Mouse (Mus musculus) heart, embryonic 15.5 days (tissue): Measurements from ENCODE around the gene Ikbke. TPM values are rescaled to one million over a fixed set of nuclear protein-coding genes. Genes with fewer than 3 reads are reported as not detected.
A peak's percentile ranks its signal among the peaks of the same experiment; 100 is the strongest.
"Not testable (repeated sequence)": the region's sequence is repeated elsewhere in the genome, so short reads cannot be mapped to it uniquely, and the experiment has no call there.

Source experiments
- ATAC-seq: fragments of 200-750 bp; cut with Nextera tagmentation; replicated peaks from 2 replicates; pipeline ENCODE4 v1.8.0; 2017; ENCODE audit warnings: low read depth, moderate TSS enrichment; ENCODE audit not compliant: insufficient number of reproducible peaks, insufficient read depth, low FRiP score
- H3K27ac ChIP-seq: fragments of 300-500 bp; sonication (generic); 2 replicates; pipeline ENCODE4 v1.5.1; 2015; ENCODE audit warnings: mild to moderate bottlenecking, inconsistent platforms
- H3K27me3 ChIP-seq: fragments of 300-500 bp; sonication (generic); 2 replicates; pipeline ENCODE4 v1.6.1; 2015; ENCODE audit warnings: inconsistent platforms
- H3K36me3 ChIP-seq: fragments of 300-500 bp; sonication (generic); 2 replicates; pipeline ENCODE4 v1.6.1; 2015; ENCODE audit warnings: mild to moderate bottlenecking, inconsistent platforms
- H3K4me1 ChIP-seq: fragments of 300-500 bp; sonication (generic); replicated peaks from 2 replicates; pipeline ENCODE4 v1.6.1; 2015; ENCODE audit warnings: inconsistent platforms
- H3K4me2 ChIP-seq: fragments of 300-500 bp; sonication (generic); 2 replicates; pipeline ENCODE4 v1.6.1; 2015; ENCODE audit warnings: inconsistent platforms, mild to moderate bottlenecking, moderate library complexity
- H3K4me3 ChIP-seq: fragments of 300-500 bp; sonication (generic); 2 replicates; pipeline ENCODE4 v1.5.1; 2015; ENCODE audit warnings: mild to moderate bottlenecking, inconsistent platforms
- H3K9ac ChIP-seq: fragments of 300-500 bp; sonication (generic); 2 replicates; pipeline ENCODE4 v1.6.1; 2015; ENCODE audit warnings: mild to moderate bottlenecking, inconsistent platforms
- H3K9me3 ChIP-seq: fragments of 300-500 bp; sonication (generic); replicated peaks from 2 replicates; pipeline ENCODE4 v1.6.1; 2016; ENCODE audit warnings: inconsistent platforms
- WGBS: fragments of 180-500 bp; shearing (Covaris S2); methylation state at CpG from one replicate; pipeline ENCODE4 v1.1.7; 2015; ENCODE audit warnings: mixed read lengths; 5-methylcytosine and 5-hydroxymethylcytosine counted together
- polyA plus RNA-seq: library from polyadenylated mRNA; unstranded; fragments of >200 nt; fragmentation: Nextera tagmentation; extraction: Ambion mirVana; gene quantifications from 2 replicates; pipeline ENCODE4 v1.2.1, GENCODE M21; 2015

Gene Ikbke
- polyA plus RNA-seq, 1 experiment from 2014 or later, result 2.4 TPM

- whole genome bisulfite sequencing, result 63% methylated on average over 10 of the region's 10 CpGs
- 0 out of 2 replicates have a peak, but pooled peaks cover 10% of the 10 kb centered on the region for H3K27me3 ChIP-seq
- H3K36me3 ChIP-seq, result no peaks in the 10 kb centered on the region
- no peaks in the 10 kb centered on the region for H3K4me1 ChIP-seq
- H3K27ac ChIP-seq, result no peak overlapping the region
- no peak overlapping the region for H3K4me2 ChIP-seq
- no peak overlapping the region for H3K4me3 ChIP-seq
- no peak for ATAC-seq
- H3K9me3 ChIP-seq, result no peaks in the 10 kb centered on the region
- H3K9ac ChIP-seq, result no peak overlapping the region
These were observed 19.6 kb downstream of the Ikbke start for GRCm38 (mm10) chr1:131259632-131260308.

- no peak for ATAC-seq
- Histone ChIP-seq H3K9ac (no peak overlapping the region), H3K4me2 (no peak overlapping the region), H3K4me1 (no peaks in the 10 kb centered on the region), H3K36me3 (no peaks in the 10 kb centered on the region), H3K27ac (no peak overlapping the region), H3K4me3 (no peak overlapping the region), H3K27me3 (0 out of 2 replicates have a peak, but pooled peaks cover 10% of the 10 kb centered on the region), H3K9me3 (no peaks in the 10 kb centered on the region)
- WGBS, result 76% methylated on average over 6 of the region's 6 CpGs
These were observed 22.1 kb downstream of the Ikbke start for GRCm38 (mm10) chr1:131257288-131257687.

- not testable (repeated sequence) for H3K4me2 ChIP-seq, H3K9me3 ChIP-seq, H3K9ac ChIP-seq, H3K36me3 ChIP-seq, H3K27me3 ChIP-seq, H3K27ac ChIP-seq, ATAC-seq, H3K4me3 ChIP-seq
- H3K4me1 ChIP-seq, result peaks cover 12% of the 10 kb centered on the region
- WGBS, result 83% methylated on average over 7 of the region's 7 CpGs
These were observed 26.7 kb downstream of the Ikbke start for GRCm38 (mm10) chr1:131252516-131253250.

GRCm38 (mm10) chr1:131246433-131247395, 32.7 kb downstream of the Ikbke start:
- H3K9ac ChIP-seq, result 0 out of 2 replicates have a peak overlapping the region, but pooled peaks have one; percentile 25
- H3K4me3 ChIP-seq, result peak overlapping the region; percentile 66
- H3K27me3 ChIP-seq, result peaks cover 22% of the 10 kb centered on the region
- no peaks in the 10 kb centered on the region for H3K36me3 ChIP-seq
- no peak for ATAC-seq
- H3K4me1 ChIP-seq, result peaks cover 38% of the 10 kb centered on the region
- WGBS, result 2% methylated on average over 7 of the region's 7 CpGs
- no peaks in the 10 kb centered on the region for H3K9me3 ChIP-seq
- H3K4me2 ChIP-seq, result peak overlapping the region; percentile 88
- peak overlapping the region; percentile 7 for H3K27ac ChIP-seq

GRCm38 (mm10) chr1:131245926-131246325, 33.5 kb downstream of the Ikbke start:
- H3K27me3 ChIP-seq, result peaks cover 22% of the 10 kb centered on the region
- H3K4me2 ChIP-seq, result peak overlapping the region; percentile 88
- H3K27ac ChIP-seq, result peak overlapping the region; percentile 7; the same call in 1 of the 2 replicates
- no peaks in the 10 kb centered on the region for H3K9me3 ChIP-seq
- WGBS, result 8% methylated on average over 9 of the region's 9 CpGs
- H3K9ac ChIP-seq, result peak overlapping the region; percentile 67; the same call in 1 of the 2 replicates
- ATAC-seq, result no peak
- peak overlapping the region; percentile 66 for H3K4me3 ChIP-seq
- peaks cover 36% of the 10 kb centered on the region for H3K4me1 ChIP-seq
- H3K36me3 ChIP-seq, result no peaks in the 10 kb centered on the region

GRCm38 (mm10) chr1:131245089-131245856, 34.1 kb downstream of the Ikbke start, which contains the start of gene Rassf5:
Gene Rassf5 (minus strand): TSS chr1:131245258.
- Histone ChIP-seq H3K4me2 (peak within 1 kb of the TSS; percentile 88), H3K9me3 (no peaks in the 10 kb centered on the region), H3K36me3 (no peaks in the 10 kb centered on the region), H3K4me3 (peak within 1 kb of the TSS; percentile 66), H3K4me1 (peaks cover 31% of the 10 kb centered on the region), H3K27ac (peak within 1 kb of the TSS; percentile 7; the same call in 1 of the 2 replicates), H3K9ac (peak within 1 kb of the TSS; percentile 67), H3K27me3 (peaks cover 22% of the 10 kb centered on the region)
- WGBS, result under 1% methylated on average over 60 of the region's 60 CpGs
- ATAC-seq, result peak; percentile 70

GRCm38 (mm10) chr1:131244536-131245088, 34.8 kb downstream of the Ikbke start:
- Histone ChIP-seq H3K4me1 (peaks cover 33% of the 10 kb centered on the region), H3K27ac (no peak overlapping the region)
- ATAC-seq, result no peak

GRCm38 (mm10) chr1:131242956-131243355, 36.5 kb downstream of the Ikbke start:
- Histone ChIP-seq H3K4me1 (peaks cover 48% of the 10 kb centered on the region), H3K9me3 (no peaks in the 10 kb centered on the region), H3K27me3 (peaks cover 13% of the 10 kb centered on the region; the same call in 1 of the 2 replicates), H3K4me2 (peak overlapping the region; percentile 88; the same call in 1 of the 2 replicates), H3K27ac (no peak overlapping the region), H3K36me3 (no peaks in the 10 kb centered on the region), H3K9ac (no peak overlapping the region), H3K4me3 (no peak overlapping the region)
- WGBS, result 57% methylated on average over 6 of the region's 6 CpGs
- ATAC-seq, result no peak

More at GRCm38 (mm10) chr1:131244536-131245088, 34.8 kb downstream of the Ikbke start:
- no peaks in the 10 kb centered on the region for H3K9me3 ChIP-seq
- peaks cover 22% of the 10 kb centered on the region for H3K27me3 ChIP-seq
- H3K4me3 ChIP-seq, result peak overlapping the region; percentile 66
- no peaks in the 10 kb centered on the region for H3K36me3 ChIP-seq
- peak overlapping the region; percentile 67 for H3K9ac ChIP-seq
- H3K4me2 ChIP-seq, result peak overlapping the region; percentile 88
- WGBS, result under 1% methylated on average over 57 of the region's 57 CpGs

- Histone ChIP-seq H3K4me1 (peaks cover 27% of the 10 kb centered on the region), H3K27me3 (peaks cover 13% of the 10 kb centered on the region; the same call in 1 of the 2 replicates), H3K36me3 (no peaks in the 10 kb centered on the region), H3K9me3 (no peaks in the 10 kb centered on the region), H3K27ac (no peak overlapping the region), H3K4me2 (no peak overlapping the region), H3K4me3 (no peak overlapping the region), H3K9ac (no peak overlapping the region)
- 71% methylated on average over 12 of the region's 12 CpGs for WGBS
- ATAC-seq, result no peak
These were observed 39.7 kb downstream of the Ikbke start for GRCm38 (mm10) chr1:131239576-131240193.
